Mouse (Mus musculus) liver, embryonic 11.5 days (tissue): ENCODE measurements at regions not wholly inside any gene's neighbourhood (a gene's known extent, or its start where the extent isn't known, plus 50 kb on each side); places are given as distances from the start of the nearest gene placed in this dataset.
A peak's percentile ranks its signal among the peaks of the same experiment; 100 is the strongest.

ENCODE experiments used
- ATAC-seq: fragments of 200-750 bp; cut with Nextera tagmentation; replicated peaks from 2 replicates; pipeline ENCODE4 v1.8.0; 2017; ENCODE audit warnings: moderate number of reproducible peaks, mild to moderate bottlenecking, moderate TSS enrichment, moderate library complexity; ENCODE audit not compliant: low FRiP score
- DNase-seq: peaks from one replicate; pipeline ENCODE4 v3.0.0-alpha.2; 2017; ENCODE audit warnings: low spot score
- H3K27ac ChIP-seq: fragments of 300-500 bp; sonication (generic); 2 replicates; pipeline ENCODE4 v1.5.1; 2014; ENCODE audit warnings: mild to moderate bottlenecking, low read depth, low read length, control low read depth
- H3K27me3 ChIP-seq: fragments of 300-500 bp; sonication (generic); replicated peaks from 2 replicates; pipeline ENCODE4 v1.6.1; 2014; ENCODE audit warnings: low read length, mixed read lengths; ENCODE audit not compliant: control insufficient read depth, insufficient read depth
- H3K36me3 ChIP-seq: fragments of 300-500 bp; sonication (generic); 2 replicates; pipeline ENCODE4 v1.6.1; 2014; ENCODE audit warnings: mild to moderate bottlenecking, low read length, moderate library complexity, mixed read lengths; ENCODE audit not compliant: control insufficient read depth, insufficient read depth
- H3K4me1 ChIP-seq: fragments of 300-500 bp; sonication (generic); replicated peaks from 2 replicates; pipeline ENCODE4 v1.6.1; 2014; ENCODE audit warnings: low read length, mixed read lengths; ENCODE audit not compliant: control insufficient read depth, insufficient read depth
- H3K4me2 ChIP-seq: fragments of 300-500 bp; sonication (generic); 2 replicates; pipeline ENCODE4 v1.6.1; 2014; ENCODE audit warnings: mild to moderate bottlenecking, control low read depth, moderate library complexity
- H3K4me3 ChIP-seq: fragments of 300-500 bp; sonication (generic); 2 replicates; pipeline ENCODE4 v1.5.1; 2014; ENCODE audit warnings: low read depth, low read length, control low read depth
- H3K9ac ChIP-seq: fragments of 300-500 bp; sonication (generic); 2 replicates; pipeline ENCODE4 v1.6.1; 2014; ENCODE audit warnings: low read depth, low read length, control low read depth
- H3K9me3 ChIP-seq: fragments of 300-500 bp; sonication (generic); 2 replicates; pipeline ENCODE4 v1.6.1; 2016; ENCODE audit warnings: low read length, inconsistent platforms, mixed read lengths; ENCODE audit not compliant: control insufficient read depth
- WGBS: fragments of 180-500 bp; shearing (Covaris S2); extraction: QIAGEN DNeasy Blood & Tissue Kit; methylation state at CpG from one replicate; pipeline ENCODE4 v1.1.7; 2014; 5-methylcytosine and 5-hydroxymethylcytosine counted together

GRCm38 (mm10) chr1:72963449-72963848, 52.3 kb downstream of the Tnp1 start:
- H3K4me2 ChIP-seq, result no peak overlapping the region
- ATAC-seq (peak; percentile 31; the same call in 1 of the 2 replicates), DNase-seq (no peak)
- H3K4me3 ChIP-seq, result no peak overlapping the region
- no peaks in the 10 kb centered on the region for H3K9me3 ChIP-seq
- H3K27ac ChIP-seq, result no peak overlapping the region
- 40% methylated on average over 7 of the region's 7 CpGs for WGBS
- H3K27me3 ChIP-seq, result no peaks in the 10 kb centered on the region
- no peak overlapping the region for H3K9ac ChIP-seq
- H3K36me3 ChIP-seq, result no peaks in the 10 kb centered on the region
- no peaks in the 10 kb centered on the region for H3K4me1 ChIP-seq

- no peak for DNase-seq
- no peak overlapping the region for H3K9ac ChIP-seq
- no peaks in the 10 kb centered on the region for H3K36me3 ChIP-seq
- H3K27ac ChIP-seq, result no peak overlapping the region
- no peaks in the 10 kb centered on the region for H3K9me3 ChIP-seq
- no peak overlapping the region for H3K4me3 ChIP-seq
- H3K4me2 ChIP-seq, result no peak overlapping the region
- H3K27me3 ChIP-seq, result no peaks in the 10 kb centered on the region
- WGBS, result 35% methylated on average over 4 of the region's 4 CpGs
- H3K4me1 ChIP-seq, result peaks cover 3% of the 10 kb centered on the region; the same call in 1 of the 2 replicates
- ATAC-seq, result no peak
These were observed 55.5 kb downstream of the Tnp1 start for GRCm38 (mm10) chr1:72960241-72960653.

GRCm38 (mm10) chr1:72955387-72955786, 60.3 kb downstream of the Tnp1 start:
- Histone ChIP-seq H3K27me3 (no peaks in the 10 kb centered on the region), H3K36me3 (no peaks in the 10 kb centered on the region), H3K4me3 (no peak overlapping the region), H3K4me2 (no peak overlapping the region), H3K27ac (no peak overlapping the region), H3K9ac (no peak overlapping the region), H3K4me1 (peaks cover 3% of the 10 kb centered on the region; the same call in 1 of the 2 replicates), H3K9me3 (no peaks in the 10 kb centered on the region)
- 54% methylated on average over 2 of the region's 2 CpGs for WGBS
- DNase-seq (no peak), ATAC-seq (no peak)

- Histone ChIP-seq H3K9ac (no peak overlapping the region), H3K27me3 (no peaks in the 10 kb centered on the region), H3K4me2 (no peak overlapping the region), H3K9me3 (no peaks in the 10 kb centered on the region), H3K4me1 (peaks cover 3% of the 10 kb centered on the region; the same call in 1 of the 2 replicates), H3K27ac (no peak overlapping the region), H3K4me3 (no peak overlapping the region), H3K36me3 (no peaks in the 10 kb centered on the region)
- DNase-seq, result no peak
- 53% methylated on average over 6 of the region's 6 CpGs for WGBS
- ATAC-seq, result no peak
These were observed 62.8 kb downstream of the Tnp1 start for GRCm38 (mm10) chr1:72952896-72953295.

- no peak overlapping the region for H3K9ac ChIP-seq
- no peak for ATAC-seq
- no peak overlapping the region for H3K4me2 ChIP-seq
- DNase-seq, result no peak
- no peak overlapping the region for H3K4me3 ChIP-seq
- H3K27me3 ChIP-seq, result no peaks in the 10 kb centered on the region
- no peaks in the 10 kb centered on the region for H3K9me3 ChIP-seq
- H3K4me1 ChIP-seq, result peaks cover 3% of the 10 kb centered on the region; the same call in 1 of the 2 replicates
- 49% methylated on average over 7 of the region's 7 CpGs for WGBS
- no peaks in the 10 kb centered on the region for H3K36me3 ChIP-seq
- no peak overlapping the region for H3K27ac ChIP-seq
These were observed 63.9 kb downstream of the Tnp1 start for GRCm38 (mm10) chr1:72951802-72952201.

- Histone ChIP-seq H3K27ac (no peak overlapping the region), H3K4me2 (no peak overlapping the region), H3K36me3 (no peaks in the 10 kb centered on the region), H3K27me3 (no peaks in the 10 kb centered on the region), H3K4me1 (peaks cover 4% of the 10 kb centered on the region), H3K9me3 (no peaks in the 10 kb centered on the region), H3K9ac (no peak overlapping the region), H3K4me3 (no peak overlapping the region)
- DNase-seq (no peak), ATAC-seq (no peak)
- WGBS, result 80% methylated on average over 7 of the region's 7 CpGs
These were observed 64.3 kb downstream of the Tnp1 start for GRCm38 (mm10) chr1:72951365-72951764.

- Histone ChIP-seq H3K9me3 (no peaks in the 10 kb centered on the region), H3K36me3 (no peaks in the 10 kb centered on the region), H3K27ac (no peak overlapping the region), H3K4me3 (no peak overlapping the region), H3K4me2 (no peak overlapping the region), H3K9ac (no peak overlapping the region), H3K27me3 (no peaks in the 10 kb centered on the region), H3K4me1 (peaks cover 16% of the 10 kb centered on the region)
- DNase-seq, result no peak
- 0 out of 2 replicates have a peak, but pooled peaks have one; percentile 10 for ATAC-seq
- 23% methylated on average over 4 of the region's 4 CpGs for WGBS
These were observed 69.5 kb downstream of the Tnp1 start for GRCm38 (mm10) chr1:72946235-72946634.

- H3K9ac ChIP-seq, result 0 out of 2 replicates have a peak overlapping the region, but pooled peaks have one; percentile 25
- no peak for DNase-seq
- peak overlapping the region; percentile 47 for H3K4me2 ChIP-seq
- H3K4me1 ChIP-seq, result peaks cover 16% of the 10 kb centered on the region
- H3K27me3 ChIP-seq, result no peaks in the 10 kb centered on the region
- H3K36me3 ChIP-seq, result no peaks in the 10 kb centered on the region
- no peak overlapping the region; the same call in 1 of the 2 replicates for H3K4me3 ChIP-seq
- no peak overlapping the region for H3K27ac ChIP-seq
- ATAC-seq, result no peak
- WGBS, result 17% methylated on average over 9 of the region's 9 CpGs
- H3K9me3 ChIP-seq, result no peaks in the 10 kb centered on the region
These were observed 70.0 kb downstream of the Tnp1 start for GRCm38 (mm10) chr1:72945750-72946102.
